In genomic region chr2:105126279-105126678, GRCm38 (mm10) we compare ENCODE assay signal across 9 mouse cellular contexts. TPM values are rescaled to one million over a fixed set of nuclear protein-coding genes. Genes with fewer than 3 reads are reported as not detected.
DNase-seq lines count a peak whose midpoint lies in the region; ATAC-seq lines count a peak whose summit lies in the region.
"Had no signal": no experiment of that assay in that cellular context is flagged by ENCODE, and none has a peak within 500 bp of the region (broad histone marks: within the 10 kb centered on the region; RNA-seq: fewer than 3 reads in every experiment).

Gene Wt1 (plus strand): TSS chr2:105126529.

- no peaks in the 10 kb centered on the region for H3K36me3 ChIP-seq in heart, embryonic 12.5 days
- H3K36me3 ChIP-seq in kidney, embryonic 15.5 days = no peaks in the 10 kb centered on the region
- H3K36me3 ChIP-seq in midbrain, embryonic 10.5 days = no peaks in the 10 kb centered on the region

- intact Hi-C loops in left cerebral cortex, postnatal 36 days (cut with DNase I) = no loop called here

- under 1% methylated on average over 25 of the region's 25 CpGs for WGBS in heart, embryonic 12.5 days
- WGBS in kidney, embryonic 15.5 days = 1% methylated on average over 18 of the region's 25 CpGs
- under 1% methylated on average over 21 of the region's 25 CpGs for WGBS in midbrain, embryonic 10.5 days

- peak within 1 kb of the TSS; percentile 65 for H3K4me2 ChIP-seq in heart, embryonic 12.5 days
- peak within 1 kb of the TSS; percentile 63 for H3K4me2 ChIP-seq in kidney, embryonic 15.5 days

- peak; percentile 11 to 16 for DNase-seq in spleen, postnatal 36 days (ENCODE audit: low spot score in 2 of 2)
- no peak for DNase-seq in spleen, adult 12 weeks (ENCODE audit: low spot score)
- no peak for DNase-seq in midbrain, embryonic 10.5 days (ENCODE audit: low spot score)
- DNase-seq in c-Kit-positive CD71-positive TER-119-positive erythroid progenitor cells, embryonic 14.5 days (ENCODE audit: low spot score) = no peak
- no peak for DNase-seq in layer of hippocampus, postnatal 36 days
- DNase-seq in left cerebral cortex, postnatal 36 days (ENCODE audit: low spot score in 2 of 2) = no peak

- peak within 1 kb of the TSS; percentile 37 for H3K27ac ChIP-seq in heart, embryonic 12.5 days (ENCODE audit: poor library complexity, severe bottlenecking)
- H3K27ac ChIP-seq in kidney, embryonic 15.5 days = peak within 1 kb of the TSS; percentile 95
- H3K27ac ChIP-seq in midbrain, embryonic 10.5 days (replicated peaks) = no peak within 1 kb of the TSS
- H3K27ac ChIP-seq: macrophage had no signal

- no peaks in the 10 kb centered on the region for H3K9me3 ChIP-seq in heart, embryonic 12.5 days (replicated peaks)
- no peaks in the 10 kb centered on the region for H3K9me3 ChIP-seq in kidney, embryonic 15.5 days (replicated peaks)
- no peaks in the 10 kb centered on the region for H3K9me3 ChIP-seq in midbrain, embryonic 10.5 days (replicated peaks)

- peaks cover 93% of the 10 kb centered on the region for H3K27me3 ChIP-seq in heart, embryonic 12.5 days (replicated peaks)
- peaks cover 83% of the 10 kb centered on the region for H3K27me3 ChIP-seq in kidney, embryonic 15.5 days
- peaks cover 100% of the 10 kb centered on the region for H3K27me3 ChIP-seq in midbrain, embryonic 10.5 days (ENCODE audit: low read depth, poor library complexity, severe bottlenecking)

- ATAC-seq in heart, embryonic 12.5 days (ENCODE audit: insufficient number of reproducible peaks, low FRiP score) = peak; percentile 71
- ATAC-seq in kidney, embryonic 15.5 days (replicated peaks; ENCODE audit: low FRiP score) = peak; percentile 91

- H3K4me1 ChIP-seq in heart, embryonic 12.5 days (replicated peaks) = peaks cover 37% of the 10 kb centered on the region
- peaks cover 71% of the 10 kb centered on the region for H3K4me1 ChIP-seq in kidney, embryonic 15.5 days
- peaks cover 39% of the 10 kb centered on the region for H3K4me1 ChIP-seq in midbrain, embryonic 10.5 days

- H3K9ac ChIP-seq in heart, embryonic 12.5 days = peak within 1 kb of the TSS; percentile 71
- peak within 1 kb of the TSS; percentile 76 for H3K9ac ChIP-seq in kidney, embryonic 15.5 days

- H3K4me3 ChIP-seq in heart, embryonic 12.5 days = peak within 1 kb of the TSS; percentile 54
- H3K4me3 ChIP-seq in kidney, embryonic 15.5 days (replicated peaks) = peak within 1 kb of the TSS; percentile 76
- peak within 1 kb of the TSS; percentile 39 for H3K4me3 ChIP-seq in midbrain, embryonic 10.5 days

RNA-seq across cellular contexts. Expression of gene Wt1, which starts in this region (rescaled TPM):
- 29.0 and 30.7 TPM in 2 replicates for polyA plus RNA-seq in heart, embryonic 12.5 days (2016; fragmentation: Nextera tagmentation; extraction: Ambion mirVana)
- polyA plus RNA-seq in kidney, embryonic 15.5 days (2015; fragmentation: Nextera tagmentation; extraction: Ambion mirVana) = 126 and 130 TPM in 2 replicates
- polyA plus RNA-seq in midbrain, embryonic 10.5 days (2016; fragmentation: Nextera tagmentation; extraction: Ambion mirVana) = 0.05 TPM in 1 of 2 replicates, not detected in the other
- total RNA-seq in layer of hippocampus, postnatal 36 days (2021) = not detected
- total RNA-seq in left cerebral cortex, postnatal 36 days (2021) = under 1 TPM; 0.16 to 0.27 TPM
- polyA plus RNA-seq: macrophage had no signal

Comparison
In these comparisons a context has a peak if more than half of its experiments do, and no peak if none do; other contexts are left out.
1. RNA of gene Wt1 (polyA plus RNA-seq): 126 to 130 TPM in kidney, embryonic 15.5 days and 29.0 to 30.7 TPM in heart, embryonic 12.5 days; 0.05 TPM in midbrain, embryonic 10.5 days; every median in the first group is over 10 times any median in the second.
2. DNase-seq: peak in spleen, postnatal 36 days (2 of 2); none in spleen, adult 12 weeks (single experiment), midbrain, embryonic 10.5 days (single experiment), c-Kit-positive CD71-positive TER-119-positive erythroid progenitor cells, embryonic 14.5 days (single experiment), layer of hippocampus, postnatal 36 days (0 of 2) and left cerebral cortex, postnatal 36 days (0 of 2).
3. Peak in every context shown above with its lines, with median percentiles within 50 percentile points of each other: H3K4me3 ChIP-seq.